Mouse (Mus musculus) T-helper 1 cell (primary cell): Measurements from ENCODE around the gene Ntn4.

Source experiments
- in situ Hi-C: fragments of 300-600 bp; cut with MboI, MseI; formaldehyde crosslinking; loops from one replicate; pipeline ENCODE4 v1.15.1; 2025; ENCODE audit warnings: high pct_unique_total_duplicates

Ntn4 gene

GRCm38 (mm10) chr10:93730514-93730913, 90.0 kb downstream of the Ntn4 start:
- in situ Hi-C loops, result no loop called here

GRCm38 (mm10) chr10:93731248-93731691, 90.8 kb downstream of the Ntn4 start:
- in situ Hi-C loops, result no loop called here

- in situ Hi-C loops, result loop anchor here (5.0 kb wide), 1 partner anchor 79 kb away; no protein-coding TSS in a partner anchor
Observed at GRCm38 (mm10) chr10:93736114-93736645, 95.7 kb downstream of the Ntn4 start.

GRCm38 (mm10) chr10:93737080-93737479, 96.6 kb downstream of the Ntn4 start:
- in situ Hi-C loops, result loop anchor here (5.0 kb wide), 1 partner anchor 80 kb away; no protein-coding TSS in a partner anchor

- in situ Hi-C loops, result no loop called here
Observed at GRCm38 (mm10) chr10:93741446-93742096, 101.1 kb downstream of the Ntn4 start.

- in situ Hi-C loops, result no loop called here
Observed at GRCm38 (mm10) chr10:93742097-93742446, 101.6 kb downstream of the Ntn4 start.

GRCm38 (mm10) chr10:93742598-93742997, 102.1 kb downstream of the Ntn4 start:
- in situ Hi-C loops, result no loop called here

GRCm38 (mm10) chr10:93749267-93750192, 109.0 kb downstream of the Ntn4 start:
- in situ Hi-C loops, result no loop called here

- in situ Hi-C loops, result no loop called here
Observed at GRCm38 (mm10) chr10:93751302-93751701, 110.8 kb downstream of the Ntn4 start.

- in situ Hi-C loops, result no loop called here
Observed at GRCm38 (mm10) chr10:93753711-93754391, 113.4 kb downstream of the Ntn4 start.

GRCm38 (mm10) chr10:93756211-93756610, 115.7 kb downstream of the Ntn4 start:
- in situ Hi-C loops, result no loop called here

GRCm38 (mm10) chr10:93759644-93760043, 119.2 kb downstream of the Ntn4 start:
- in situ Hi-C loops, result no loop called here

- in situ Hi-C loops, result no loop called here
Observed at GRCm38 (mm10) chr10:93760429-93760828, 119.9 kb downstream of the Ntn4 start.

GRCm38 (mm10) chr10:93763074-93763473, 122.6 kb downstream of the Ntn4 start:
- in situ Hi-C loops, result no loop called here

GRCm38 (mm10) chr10:93766221-93766620, 125.7 kb downstream of the Ntn4 start:
- in situ Hi-C loops, result no loop called here

- in situ Hi-C loops, result no loop called here
Observed at GRCm38 (mm10) chr10:93767245-93767644, 126.8 kb downstream of the Ntn4 start.

GRCm38 (mm10) chr10:93768222-93768621, 127.7 kb downstream of the Ntn4 start:
- in situ Hi-C loops, result no loop called here

GRCm38 (mm10) chr10:93771931-93772465, 131.5 kb downstream of the Ntn4 start:
- in situ Hi-C loops, result no loop called here

- in situ Hi-C loops, result no loop called here
Observed at GRCm38 (mm10) chr10:93772492-93772891, 132.0 kb downstream of the Ntn4 start.

- in situ Hi-C loops, result loop anchor here (5.0 kb wide), 1 partner anchor 184 kb away; no protein-coding TSS in a partner anchor
Observed at GRCm38 (mm10) chr10:93776731-93777151, 136.3 kb downstream of the Ntn4 start.

- in situ Hi-C loops, result loop anchor here (5.0 kb wide), 1 partner anchor 185 kb away; no protein-coding TSS in a partner anchor
Observed at GRCm38 (mm10) chr10:93777372-93777771, 136.9 kb downstream of the Ntn4 start.
